Comparison of ENCODE assay signal across 21 mouse cellular contexts in genomic region chr7:48825170-48825569, GRCm38 (mm10). TPM values are rescaled to one million over a fixed set of nuclear protein-coding genes. Genes with fewer than 3 reads are reported as not detected.
DNase-seq lines count a peak whose midpoint lies in the region; ATAC-seq and TF ChIP-seq lines count a peak whose summit lies in the region.
"Had no signal": no experiment of that assay in that cellular context is flagged by ENCODE, and none has a peak within 500 bp of the region (broad histone marks: within the 10 kb centered on the region; RNA-seq: fewer than 3 reads in every experiment).

No protein-coding gene starts in this region.

- peak overlapping the region; percentile 27 for H3K27ac ChIP-seq in heart, adult 2 months
- peak overlapping the region; percentile 74 for H3K27ac ChIP-seq in heart, embryonic 13.5 days (replicated peaks)
- H3K27ac ChIP-seq in midbrain, embryonic 11.5 days (ENCODE audit: low read depth, low read length): no peak overlapping the region
- no peak overlapping the region for H3K27ac ChIP-seq in midbrain, embryonic 14.5 days (replicated peaks; ENCODE audit: low read depth, low read length)
- H3K27ac ChIP-seq: embryonic facial prominence, embryonic 10.5 days; forebrain, embryonic 13.5 days; hindbrain, embryonic 10.5 days; hindbrain, embryonic 14.5 days; intestine, embryonic 15.5 days had no signal

- TF ChIP-seq CTCF in heart, adult 2 months (IDR thresholded peaks at IDR 0.05): no peak

- TF ChIP-seq EP300 in heart, adult 2 months (IDR thresholded peaks at IDR 0.05; ENCODE audit: insufficient read depth, low read depth, low read length): 0 out of 2 replicates have a peak, but pooled peaks have one; percentile 18

- DNase-seq in heart, adult 2 months: no peak
- DNase-seq in heart, postnatal 10 days: no peak
- no peak for DNase-seq in heart, adult 8-10 months (ENCODE audit: low spot score)
- DNase-seq in midbrain, embryonic 11.5 days (ENCODE audit: low spot score, missing footprints): peak; percentile 70
- no peak for DNase-seq in midbrain, embryonic 14.5 days
- no peak for DNase-seq in spleen, adult 12 weeks (ENCODE audit: low spot score)
- DNase-seq: cerebellum, adult 2 months; cerebellum, postnatal 10 days; forebrain, postnatal 0 days; gastrocnemius, postnatal 14 days; kidney, adult 18-20 months had no signal

- H3K4me1 ChIP-seq in heart, adult 2 months (ENCODE audit: control insufficient read depth, insufficient read depth, low read length): peaks cover 2% of the 10 kb centered on the region; the same call in 1 of the 2 replicates
- peaks cover 54% of the 10 kb centered on the region for H3K4me1 ChIP-seq in heart, embryonic 13.5 days
- no peaks in the 10 kb centered on the region for H3K4me1 ChIP-seq in midbrain, embryonic 11.5 days (ENCODE audit: control insufficient read depth, insufficient read depth, low read length)
- peaks cover 8% of the 10 kb centered on the region; the same call in 1 of the 2 replicates for H3K4me1 ChIP-seq in midbrain, embryonic 14.5 days (ENCODE audit: control insufficient read depth, insufficient read depth, low read length)
- H3K4me1 ChIP-seq: embryonic facial prominence, embryonic 10.5 days; forebrain, embryonic 13.5 days; hindbrain, embryonic 10.5 days; intestine, embryonic 15.5 days had no signal

- H3K27me3 ChIP-seq in heart, adult 2 months (ENCODE audit: control insufficient read depth, insufficient read depth, low read length): no peaks in the 10 kb centered on the region
- H3K27me3 ChIP-seq in heart, embryonic 13.5 days (replicated peaks): no peaks in the 10 kb centered on the region
- H3K27me3 ChIP-seq in midbrain, embryonic 11.5 days (ENCODE audit: control insufficient read depth, insufficient read depth, low read length): peaks cover 2% of the 10 kb centered on the region; the same call in 1 of the 2 replicates
- no peaks in the 10 kb centered on the region for H3K27me3 ChIP-seq in midbrain, embryonic 14.5 days (ENCODE audit: control insufficient read depth, insufficient read depth, low read length)
- H3K27me3 ChIP-seq: CH12.LX; forebrain, embryonic 13.5 days; intestine, embryonic 15.5 days; Patski had no signal

- intact Hi-C loops in heart, adult 2 months (cut with DNase I): no loop called here
- intact Hi-C loops in heart, postnatal 10 days (cut with DNase I): loop anchor here (5.0 kb wide), 1 partner anchor 52 kb away; no protein-coding TSS in a partner anchor

- no peaks in the 10 kb centered on the region for H3K9me3 ChIP-seq in heart, embryonic 13.5 days
- no peaks in the 10 kb centered on the region for H3K9me3 ChIP-seq in midbrain, embryonic 11.5 days (ENCODE audit: control insufficient read depth, low read length)
- H3K9me3 ChIP-seq in midbrain, embryonic 14.5 days (ENCODE audit: control insufficient read depth, low read length): no peaks in the 10 kb centered on the region
- H3K9me3 ChIP-seq: embryonic facial prominence, embryonic 10.5 days; forebrain, embryonic 13.5 days; hindbrain, embryonic 10.5 days; intestine, embryonic 15.5 days had no signal

- H3K79me2 ChIP-seq in heart, adult 2 months (replicated peaks; ENCODE audit: control insufficient read depth, insufficient read depth, low read length): no peaks in the 10 kb centered on the region

- WGBS in heart, adult 2 months: 56% methylated on average over 6 of the region's 6 CpGs
- WGBS in heart, embryonic 13.5 days: 31% methylated on average over 6 of the region's 6 CpGs
- 88% methylated on average over 6 of the region's 6 CpGs for WGBS in midbrain, embryonic 11.5 days
- WGBS in midbrain, embryonic 14.5 days: 94% methylated on average over 6 of the region's 6 CpGs

- H3K4me2 ChIP-seq in heart, embryonic 13.5 days: no peak overlapping the region
- H3K4me2 ChIP-seq in midbrain, embryonic 11.5 days: no peak overlapping the region
- H3K4me2 ChIP-seq in midbrain, embryonic 14.5 days (ENCODE audit: low read length): no peak overlapping the region
- H3K4me2 ChIP-seq: forebrain, embryonic 13.5 days; hindbrain, embryonic 14.5 days; intestine, embryonic 15.5 days had no signal

- no peak overlapping the region for H3K4me3 ChIP-seq in heart, adult 2 months
- H3K4me3 ChIP-seq in heart, embryonic 13.5 days: no peak overlapping the region
- no peak overlapping the region for H3K4me3 ChIP-seq in midbrain, embryonic 11.5 days (ENCODE audit: low read depth, low read length)
- no peak overlapping the region for H3K4me3 ChIP-seq in midbrain, embryonic 14.5 days (replicated peaks; ENCODE audit: low read depth, low read length)
- H3K4me3 ChIP-seq: embryonic facial prominence, embryonic 10.5 days; forebrain, embryonic 13.5 days; hindbrain, embryonic 10.5 days; intestine, embryonic 15.5 days had no signal

- TF ChIP-seq POLR2A in heart, adult 2 months (IDR thresholded peaks at IDR 0.05; ENCODE audit: insufficient read depth, low read depth, low read length): no peak

- H3K36me3 ChIP-seq in heart, adult 2 months (ENCODE audit: control insufficient read depth, insufficient read depth, low read length): peaks cover 19% of the 10 kb centered on the region
- H3K36me3 ChIP-seq in heart, embryonic 13.5 days: peaks cover 74% of the 10 kb centered on the region
- peaks cover 11% of the 10 kb centered on the region for H3K36me3 ChIP-seq in midbrain, embryonic 11.5 days (ENCODE audit: control insufficient read depth, insufficient read depth, low read length)
- peaks cover 57% of the 10 kb centered on the region for H3K36me3 ChIP-seq in midbrain, embryonic 14.5 days (ENCODE audit: control insufficient read depth, insufficient read depth, low read length)

- no peak overlapping the region for H3K9ac ChIP-seq in heart, adult 2 months (ENCODE audit: low read depth, low read length)
- H3K9ac ChIP-seq in heart, embryonic 13.5 days: peak overlapping the region; percentile 8; the same call in 1 of the 2 replicates
- H3K9ac ChIP-seq in midbrain, embryonic 11.5 days (ENCODE audit: low read length): no peak overlapping the region
- no peak overlapping the region for H3K9ac ChIP-seq in midbrain, embryonic 14.5 days (replicated peaks; ENCODE audit: low read length)
- H3K9ac ChIP-seq: forebrain, embryonic 13.5 days; forebrain, postnatal 0 days; hindbrain, embryonic 14.5 days; intestine, embryonic 15.5 days had no signal

- peak; percentile 65; the same call in 1 of the 2 replicates for ATAC-seq in heart, embryonic 13.5 days (ENCODE audit: extremely low read depth, insufficient number of reproducible peaks, low FRiP score, low TSS enrichment)
- ATAC-seq in midbrain, embryonic 11.5 days (ENCODE audit: low FRiP score): no peak
- no peak for ATAC-seq in midbrain, embryonic 14.5 days (ENCODE audit: low FRiP score, low TSS enrichment)
- ATAC-seq: activated CD4-positive, CD25-positive, alpha-beta regulatory T cell, adult 4 months; forebrain, embryonic 13.5 days; forebrain, postnatal 0 days; intestine, embryonic 15.5 days; Patski had no signal

RNA-seq across cellular contexts. Expression of gene Csrp3, which starts 22.7 kb away (rescaled TPM):
- total RNA-seq in heart, adult 2 months (2021): 1,000 to 10,000 TPM; 1,931 to 2,301 TPM
- polyA plus RNA-seq in heart, adult 2 months (2012; rRNA removed): 773 and 781 TPM in 2 replicates
- total RNA-seq in heart, postnatal 10 days (2021): 1,000 to 10,000 TPM; 1,601 to 1,720 TPM
- 1,256 and 1,437 TPM in 2 replicates for polyA plus RNA-seq in heart, embryonic 13.5 days (2015; fragmentation: Nextera tagmentation; extraction: Ambion mirVana)
- total RNA-seq in heart, adult 8-10 months (2022): 1,000 to 10,000 TPM; 2,121 to 2,549 (median 2,255) TPM
- 0.19 TPM in 1 of 2 replicates, not detected in the other for polyA plus RNA-seq in midbrain, embryonic 11.5 days (2014; fragmentation: Nextera tagmentation; extraction: Ambion mirVana)
- polyA plus RNA-seq in midbrain, embryonic 14.5 days (2014; fragmentation: Nextera tagmentation; extraction: Ambion mirVana): 0.43 and 0.50 TPM in 2 replicates
- total RNA-seq: adrenal gland, postnatal 36 days; forebrain, postnatal 0 days had no signal
- polyA plus RNA-seq: activated CD4-positive, CD25-positive, alpha-beta regulatory T cell, adult 4 months; cerebellum, adult 2 months; forebrain, embryonic 13.5 days; forebrain, postnatal 0 days; hindbrain, embryonic 10.5 days; hindbrain, embryonic 14.5 days; Patski had no signal

RNA-seq across cellular contexts. Expression of gene Zdhhc13, which starts 36.4 kb away (rescaled TPM):
- 10 to 100 TPM; 10.9 to 11.0 TPM for total RNA-seq in heart, adult 2 months (2021)
- polyA plus RNA-seq in heart, adult 2 months (2012; rRNA removed): 7.1 and 15.1 TPM in 2 replicates
- 10 to 100 TPM; 13.9 to 16.5 TPM for total RNA-seq in heart, postnatal 10 days (2021)
- polyA plus RNA-seq in heart, embryonic 13.5 days (2015; fragmentation: Nextera tagmentation; extraction: Ambion mirVana): 31.1 and 32.5 TPM in 2 replicates
- total RNA-seq in heart, adult 8-10 months (2022): 10 to 100 TPM; 11.2 to 13.8 (median 12.7) TPM
- 37.4 and 43.1 TPM in 2 replicates for polyA plus RNA-seq in midbrain, embryonic 11.5 days (2014; fragmentation: Nextera tagmentation; extraction: Ambion mirVana)
- 38.7 and 49.7 TPM in 2 replicates for polyA plus RNA-seq in midbrain, embryonic 14.5 days (2014; fragmentation: Nextera tagmentation; extraction: Ambion mirVana)

RNA-seq across cellular contexts. Expression of gene E2f8, which starts 56.2 kb away (rescaled TPM):
- total RNA-seq in heart, adult 2 months (2021): 1 to 10 TPM; 1.3 to 1.6 TPM
- polyA plus RNA-seq in heart, adult 2 months (2012; rRNA removed): 0.23 and 0.31 TPM in 2 replicates
- 1 to 10 TPM; 4.7 to 4.8 TPM for total RNA-seq in heart, postnatal 10 days (2021)
- polyA plus RNA-seq in heart, embryonic 13.5 days (2015; fragmentation: Nextera tagmentation; extraction: Ambion mirVana): 18.6 and 19.9 TPM in 2 replicates
- total RNA-seq in heart, adult 8-10 months (2022): 1 to 10 TPM in 3 of 4 experiments, under 1 TPM in 1; 0.87 to 2.1 (median 1.2) TPM
- polyA plus RNA-seq in midbrain, embryonic 11.5 days (2014; fragmentation: Nextera tagmentation; extraction: Ambion mirVana): 14.5 and 15.5 TPM in 2 replicates
- 1.1 and 2.9 TPM in 2 replicates for polyA plus RNA-seq in midbrain, embryonic 14.5 days (2014; fragmentation: Nextera tagmentation; extraction: Ambion mirVana)

Comparison
In these comparisons a context has a peak if more than half of its experiments do, and no peak if none do; other contexts are left out.
1. H3K27ac ChIP-seq: peak in heart, adult 2 months (single experiment) and heart, embryonic 13.5 days (single experiment); none in midbrain, embryonic 11.5 days (single experiment) and midbrain, embryonic 14.5 days (single experiment).
2. RNA of gene Csrp3, which starts 22.7 kb away (polyA plus RNA-seq): 1,256 to 1,437 TPM in heart, embryonic 13.5 days and 773 to 781 TPM in heart, adult 2 months; 0.43 to 0.50 TPM in midbrain, embryonic 14.5 days and 0.19 TPM in midbrain, embryonic 11.5 days; every median in the first group is over 100 times any median in the second.